Mouse (Mus musculus) MEL (cell line): ENCODE measurements around the gene Inpp5e. TPM values are rescaled to one million over a fixed set of nuclear protein-coding genes. Genes with fewer than 3 reads are reported as not detected.

Source experiments
- DNase-seq: peaks from one replicate; pipeline ENCODE4 v3.0.0; 2011; ENCODE audit warnings: low read depth, low spot score
- H3K27ac ChIP-seq: 2 replicates; pipeline ENCODE4 v1.5.1; 2012; ENCODE audit warnings: low read depth, mild to moderate bottlenecking, control low read depth, low read length, moderate library complexity; ENCODE audit not compliant: control insufficient read depth
- H3K27me3 ChIP-seq, 2 experiments: fragments of 150-350 bp in 1 of 2; sonication (generic) in 1 of 2; 2 replicates each; pipeline ENCODE4 v1.6.1; 2012; ENCODE audit warnings: low read length in 2 of 2, mild to moderate bottlenecking in 2 of 2, improper control_type of control experiment in 1 of 2, moderate library complexity in 1 of 2; ENCODE audit not compliant: insufficient read depth in 2 of 2, control insufficient read depth in 1 of 2
- H3K36me3 ChIP-seq, 2 experiments: 2 replicates each; pipeline ENCODE4 v1.6.1; 2012 to 2014; ENCODE audit warnings: low read length in 2 of 2, improper control_type of control experiment in 1 of 2, inconsistent platforms in 1 of 2, mild to moderate bottlenecking in 1 of 2; ENCODE audit not compliant: insufficient read depth in 2 of 2, control insufficient read depth in 1 of 2
- H3K4me1 ChIP-seq, 2 experiments: fragments of 150-350 bp in 1 of 2; sonication (generic) in 1 of 2; 2 replicates each; pipeline ENCODE4 v1.6.1; 2012; ENCODE audit warnings: low read length in 2 of 2, improper control_type of control experiment in 1 of 2, mild to moderate bottlenecking in 1 of 2; ENCODE audit not compliant: insufficient read depth in 2 of 2, control insufficient read depth in 1 of 2
- H3K4me3 ChIP-seq, 2 experiments: fragments of 150-350 bp in 1 of 2; sonication (generic) in 1 of 2; 2 replicates each; pipeline ENCODE4 v1.5.1; 2012; ENCODE audit warnings: low read depth in 2 of 2, low read length in 2 of 2, mild to moderate bottlenecking in 2 of 2, moderate library complexity in 2 of 2, control low read depth in 1 of 2, improper control_type of control experiment in 1 of 2; ENCODE audit not compliant: control insufficient read depth in 1 of 2, insufficient read depth in 1 of 2
- H3K79me2 ChIP-seq: 2 replicates; pipeline ENCODE4 v1.6.1; 2012; ENCODE audit warnings: mild to moderate bottlenecking, low read length, moderate library complexity; ENCODE audit not compliant: control insufficient read depth, poor library complexity, insufficient read depth
- H3K9ac ChIP-seq: 2 replicates; pipeline ENCODE4 v1.6.1; 2012; ENCODE audit warnings: low read depth, mild to moderate bottlenecking, control low read depth, low read length, moderate library complexity; ENCODE audit not compliant: control insufficient read depth, poor library complexity, severe bottlenecking
- H3K9me3 ChIP-seq: fragments of 150-350 bp; sonication (generic); replicated peaks from 2 replicates; pipeline ENCODE4 v1.6.1; 2012; ENCODE audit warnings: mild to moderate bottlenecking, low read length, improper control_type of control experiment, moderate library complexity; ENCODE audit not compliant: insufficient read depth
- BHLHE40 ChIP-seq: IDR thresholded peaks from 2 replicates; pipeline ENCODE4 v1.6.1; 2012; ENCODE audit warnings: low read depth, mild to moderate bottlenecking, inconsistent platforms, low read length, improper control_type of control experiment, borderline replicate concordance
- CHD1 ChIP-seq: IDR thresholded peaks from 2 replicates; pipeline ENCODE4 v1.6.1; 2012; ENCODE audit warnings: low read depth, mild to moderate bottlenecking, inconsistent platforms, low read length, improper control_type of control experiment
- CTCF ChIP-seq, 3 experiments: IDR thresholded peaks in 2 of 3; conservative IDR thresholded peaks in 1 of 3; 2 replicates each; pipeline ENCODE4 v1.5.1; 2011 to 2012; ENCODE audit warnings: low read length in 3 of 3, low read depth in 2 of 3, mild to moderate bottlenecking in 2 of 3, improper control_type of control experiment in 1 of 3, inconsistent platforms in 1 of 3, mixed read lengths in 1 of 3, moderate library complexity in 1 of 3; ENCODE audit not compliant: control insufficient read depth in 1 of 3, insufficient read depth in 1 of 3, poor library complexity in 1 of 3, severe bottlenecking in 1 of 3
- ELF1 ChIP-seq: IDR thresholded peaks from 2 replicates; pipeline ENCODE4 v1.6.1; 2014; ENCODE audit warnings: low read depth, mild to moderate bottlenecking, inconsistent platforms, low read length, improper control_type of control experiment, moderate library complexity
- ETS1 ChIP-seq: IDR thresholded peaks from 2 replicates; pipeline ENCODE4 v1.6.1; 2012; ENCODE audit warnings: low read depth, mild to moderate bottlenecking, inconsistent platforms, low read length, improper control_type of control experiment, moderate library complexity
- GABPA ChIP-seq: IDR thresholded peaks from 2 replicates; pipeline ENCODE4 v1.6.1; 2012; ENCODE audit warnings: low read depth, mild to moderate bottlenecking, inconsistent platforms, low read length, improper control_type of control experiment, moderate library complexity
- KAT2A ChIP-seq: conservative IDR thresholded peaks from 2 replicates; pipeline ENCODE4 v1.6.1; 2012; ENCODE audit warnings: low read depth, low read length, improper control_type of control experiment, inconsistent platforms
- MAFK ChIP-seq: IDR thresholded peaks from 2 replicates; pipeline ENCODE4 v1.6.1; 2011; ENCODE audit warnings: low read depth, mild to moderate bottlenecking, low read length, improper control_type of control experiment, borderline replicate concordance
- MAX ChIP-seq: IDR thresholded peaks from 2 replicates; pipeline ENCODE4 v1.6.1; 2011; ENCODE audit warnings: low read length, improper control_type of control experiment
- MYB ChIP-seq: IDR thresholded peaks from 2 replicates; pipeline ENCODE4 v1.6.1; 2011; ENCODE audit warnings: mild to moderate bottlenecking, low read depth, low read length, improper control_type of control experiment
- MYC ChIP-seq: IDR thresholded peaks from 2 replicates; pipeline ENCODE4 v1.6.1; 2011; ENCODE audit warnings: low read depth, mild to moderate bottlenecking, low read length, improper control_type of control experiment, moderate library complexity
- NRF1 ChIP-seq: IDR thresholded peaks from 2 replicates; pipeline ENCODE4 v1.6.1; 2014; ENCODE audit warnings: low read depth, mild to moderate bottlenecking, inconsistent platforms, low read length, improper control_type of control experiment, moderate library complexity; ENCODE audit not compliant: poor library complexity, insufficient read depth, severe bottlenecking
- POLR2A ChIP-seq, 2 experiments: IDR thresholded peaks; 2 replicates each; pipeline ENCODE4 v1.6.1; 2011 to 2012; ENCODE audit warnings: low read length in 2 of 2, mild to moderate bottlenecking in 2 of 2, control low read depth in 1 of 2, improper control_type of control experiment in 1 of 2, low read depth in 1 of 2, moderate library complexity in 1 of 2; ENCODE audit not compliant: control insufficient read depth in 1 of 2, insufficient read depth in 1 of 2, poor library complexity in 1 of 2
- POLR2AphosphoS2 ChIP-seq: IDR thresholded peaks from 2 replicates; pipeline ENCODE4 v1.6.1; 2011; ENCODE audit warnings: low read length, improper control_type of control experiment
- SMC3 ChIP-seq: IDR thresholded peaks from 2 replicates; pipeline ENCODE4 v1.6.1; 2011; ENCODE audit warnings: low read depth, low read length, improper control_type of control experiment
- TBP ChIP-seq: IDR thresholded peaks from 2 replicates; pipeline ENCODE4 v1.8.0; 2011; ENCODE audit warnings: low read depth, low read length, improper control_type of control experiment
- TCF12 ChIP-seq: IDR thresholded peaks from 2 replicates; pipeline ENCODE4 v1.6.1; 2014; ENCODE audit warnings: low read depth, mild to moderate bottlenecking, inconsistent platforms, low read length, improper control_type of control experiment, moderate library complexity
- ZNF384 ChIP-seq: IDR thresholded peaks from 2 replicates; pipeline ENCODE4 v1.6.1; 2012; ENCODE audit warnings: low read depth, mild to moderate bottlenecking, inconsistent platforms, low read length, improper control_type of control experiment
- polyA plus RNA-seq, 2 experiments: library from polyadenylated mRNA; stranded (reverse) in 1 of 2; unstranded in 1 of 2; fragments of >175 nt in 1 of 2; fragments of >200 nt in 1 of 2; gene quantifications; 2 replicates each; pipeline versions ENCODE4 v1.2.1 to v1.2.4; 2012; ENCODE audit warnings: low replicate concordance in 2 of 2, low read depth in 1 of 2; ENCODE audit not compliant: insufficient read length in 2 of 2, insufficient read depth in 1 of 2, missing spikeins in 1 of 2
- total RNA-seq: library from RNA; depleted of rRNA; stranded (reverse); fragments of 300-350 nt; gene quantifications from 2 replicates; pipeline ENCODE4 v1.2.3, GENCODE M21; 2012

Gene Inpp5e
- total and polyA plus RNA-seq, 3 experiments, result 11.2 to 17.5 TPM; not detected in 1

- no peak overlapping the region for H3K4me3 ChIP-seq
- no peaks in the 10 kb centered on the region for H3K79me2 ChIP-seq
- peaks cover 0 to 7% of the 10 kb centered on the region in 2 experiments; a peak in 2 of 4 replicates for H3K36me3 ChIP-seq
- no peak for TF ChIP-seq ZNF384
- no peak for TF ChIP-seq NRF1
- TF ChIP-seq ELF1, result no peak
- TF ChIP-seq SMC3, result no peak
- no peaks in the 10 kb centered on the region for H3K27me3 ChIP-seq
- H3K9ac ChIP-seq, result no peak overlapping the region
- H3K27ac ChIP-seq, result no peak overlapping the region
- H3K4me1 ChIP-seq, result no peaks in the 10 kb centered on the region
- DNase-seq, result no peak
- no peaks in the 10 kb centered on the region for H3K9me3 ChIP-seq
Observed at GRCm38 (mm10) chr2:26367911-26368310, 41.1 kb downstream of the Inpp5e start.

- peaks cover 0 to 3% of the 10 kb centered on the region in 2 experiments; a peak in 2 of 4 replicates for H3K36me3 ChIP-seq
- no peak overlapping the region for H3K9ac ChIP-seq
- no peak for DNase-seq
- no peak for TF ChIP-seq CTCF (IDR thresholded peaks at IDR 0.05 in 2 of 3, conservative IDR thresholded peaks at IDR 0.05 in 1 of 3; ENCODE audit: control insufficient read depth in 1 of 3, insufficient read depth in 1 of 3, low read depth in 2 of 3, low read length in 3 of 3, poor library complexity in 1 of 3, severe bottlenecking in 1 of 3)
- TF ChIP-seq ETS1, result no peak
- no peak for TF ChIP-seq POLR2A (IDR thresholded peaks at IDR 0.05; ENCODE audit: control insufficient read depth in 1 of 2, insufficient read depth in 1 of 2, low read depth in 1 of 2, low read length in 2 of 2, poor library complexity in 1 of 2)
- no peak for TF ChIP-seq CHD1
- TF ChIP-seq GABPA, result no peak
- TF ChIP-seq MAX, result no peak
- no peak for TF ChIP-seq TBP
- no peak for TF ChIP-seq BHLHE40
- no peak for TF ChIP-seq KAT2A
- TF ChIP-seq SMC3, result no peak
- TF ChIP-seq, all 39 proteins: peak for 0
- H3K27me3 ChIP-seq, result no peaks in the 10 kb centered on the region
- no peak overlapping the region for H3K4me3 ChIP-seq
- H3K9me3 ChIP-seq, result no peaks in the 10 kb centered on the region
- no peak overlapping the region for H3K27ac ChIP-seq
- no peaks in the 10 kb centered on the region for H3K79me2 ChIP-seq
- no peaks in the 10 kb centered on the region for H3K4me1 ChIP-seq
Observed at GRCm38 (mm10) chr2:26364738-26365465, 44.1 kb downstream of the Inpp5e start.

GRCm38 (mm10) chr2:26363481-26363880, 45.5 kb downstream of the Inpp5e start:
- no peaks in the 10 kb centered on the region for H3K4me1 ChIP-seq
- H3K79me2 ChIP-seq, result no peaks in the 10 kb centered on the region
- H3K27me3 ChIP-seq, result no peaks in the 10 kb centered on the region
- H3K27ac ChIP-seq, result no peak overlapping the region
- DNase-seq, result no peak
- H3K9me3 ChIP-seq, result no peaks in the 10 kb centered on the region
- TF ChIP-seq MYC (no peak), TCF12 (no peak), KAT2A (no peak), MAX (no peak), POLR2A (IDR thresholded peaks at IDR 0.05; ENCODE audit: control insufficient read depth in 1 of 2, insufficient read depth in 1 of 2, low read depth in 1 of 2, low read length in 2 of 2, poor library complexity in 1 of 2) (no peak), MAFK (no peak), MYB (no peak), POLR2AphosphoS2 (no peak)
- H3K4me3 ChIP-seq, result no peak overlapping the region
- H3K36me3 ChIP-seq, result peaks cover 0 to 2% of the 10 kb centered on the region in 2 experiments; a peak in 1 of 4 replicates
- H3K9ac ChIP-seq, result no peak overlapping the region
